Mouse (Mus musculus): ENCODE data around the gene Ipo13. TPM values are rescaled to one million over a fixed set of nuclear protein-coding genes. Genes with fewer than 3 reads are reported as not detected.
A peak's percentile ranks its signal among the peaks of the same experiment; 100 is the strongest.

Ipo13 gene
- polyA plus RNA-seq, 1 experiment from 2014 or later, result 44.2 TPM

DNA sequence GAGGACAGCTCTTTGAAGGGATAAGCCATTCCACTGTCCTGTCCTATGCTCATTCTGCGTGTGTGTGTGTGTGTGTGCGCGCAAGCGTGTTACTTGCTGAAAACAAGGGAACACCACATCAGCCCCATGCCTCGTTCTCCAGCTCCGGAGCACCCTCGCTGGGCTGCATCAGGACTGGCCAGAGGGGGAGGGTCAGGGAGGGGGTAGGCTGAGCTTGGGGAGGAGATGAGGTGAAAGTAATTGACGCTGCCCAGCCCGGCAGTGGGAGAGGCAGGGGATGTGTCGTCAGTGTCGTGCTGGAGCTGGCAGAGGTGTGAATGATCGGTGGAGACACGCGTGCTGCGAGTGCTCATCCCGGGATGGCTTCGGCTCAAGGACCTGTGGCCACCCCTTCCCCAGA, 65.7 kb downstream of the Ipo13 start:
- ATAC-seq (ENCODE audit: insufficient read depth) (no peak), DNase-seq (no peak)
- 58% methylated on average over 17 of the region's 17 CpGs for WGBS
- no peak for TF ChIP-seq CTCF (IDR thresholded peaks at IDR 0.05; ENCODE audit: low read depth)
- Histone ChIP-seq H3K4me2 (no peak overlapping the region), H3K27ac (ENCODE audit: low read depth) (no peak overlapping the region), H3K4me1 (ENCODE audit: insufficient read depth) (no peaks in the 10 kb centered on the region), H3K27me3 (ENCODE audit: insufficient read depth, low read length) (no peaks in the 10 kb centered on the region), H3K9me3 (ENCODE audit: low read depth, low read length) (no peaks in the 10 kb centered on the region), H3K9ac (no peak overlapping the region), H3K4me3 (ENCODE audit: low read depth, low read length) (no peak overlapping the region), H3K36me3 (ENCODE audit: insufficient read depth) (0 out of 2 replicates have a peak, but pooled peaks cover 2% of the 10 kb centered on the region)

DNA sequence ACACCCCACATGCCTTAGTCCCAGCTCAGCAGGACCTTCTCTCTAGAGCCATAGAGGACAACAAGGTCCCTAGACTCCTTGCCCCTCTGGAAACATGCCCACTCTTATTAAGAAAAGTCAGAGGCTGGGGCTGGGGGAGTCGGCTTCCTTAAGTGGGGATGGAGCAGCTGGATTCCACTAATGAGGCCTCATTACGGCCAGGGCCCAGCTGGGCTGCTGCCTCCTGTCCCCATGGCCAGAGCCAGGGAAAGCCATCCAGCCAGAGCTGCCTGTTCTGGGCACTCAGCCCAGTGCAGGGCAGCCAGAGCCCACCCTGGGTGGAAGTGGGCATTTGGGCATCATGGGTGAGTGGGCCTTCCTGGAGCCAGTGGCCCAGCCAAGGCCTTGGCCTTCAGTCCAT, 67.8 kb downstream of the Ipo13 start:
- ATAC-seq (ENCODE audit: insufficient read depth), result peak; percentile 38; the same call in 1 of the 2 replicates

DNA sequence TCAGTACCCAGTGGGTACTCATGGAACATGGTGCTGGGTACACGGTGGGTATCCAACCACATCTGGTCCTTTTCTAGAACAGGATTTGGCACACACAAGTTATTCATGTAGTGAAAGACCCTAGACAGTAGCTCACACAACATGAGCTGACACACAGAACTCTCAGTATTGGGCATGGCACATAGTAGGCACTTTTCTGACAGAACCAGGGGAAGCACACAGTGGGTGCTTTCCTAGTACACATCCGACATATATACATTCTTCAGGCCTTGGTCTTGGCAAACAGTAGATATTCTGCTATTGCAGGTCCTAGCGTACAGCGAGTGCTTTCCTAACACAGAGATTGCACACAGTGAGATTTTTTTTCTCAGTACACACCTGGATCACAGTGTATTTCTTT, 68.5 kb downstream of the Ipo13 start:
- DNase-seq, result no peak
- Histone ChIP-seq H3K27me3 (ENCODE audit: insufficient read depth, low read length) (no peaks in the 10 kb centered on the region), H3K9ac (no peak overlapping the region), H3K4me1 (ENCODE audit: insufficient read depth) (no peaks in the 10 kb centered on the region), H3K9me3 (ENCODE audit: low read depth, low read length) (no peaks in the 10 kb centered on the region), H3K27ac (ENCODE audit: low read depth) (no peak overlapping the region), H3K4me3 (ENCODE audit: low read depth, low read length) (no peak overlapping the region), H3K4me2 (no peak overlapping the region), H3K36me3 (ENCODE audit: insufficient read depth) (0 out of 2 replicates have a peak, but pooled peaks cover 2% of the 10 kb centered on the region)
- ATAC-seq (ENCODE audit: insufficient read depth), result no peak
- 95% methylated on average over 4 of the region's 4 CpGs for WGBS
- TF ChIP-seq CTCF (IDR thresholded peaks at IDR 0.05; ENCODE audit: low read depth), result no peak

More for the DNA sequence above, 67.8 kb downstream of the Ipo13 start:
- 35% methylated on average over 2 of the region's 2 CpGs for WGBS
- Histone ChIP-seq H3K4me1 (ENCODE audit: insufficient read depth) (no peaks in the 10 kb centered on the region), H3K27me3 (ENCODE audit: insufficient read depth, low read length) (no peaks in the 10 kb centered on the region), H3K27ac (ENCODE audit: low read depth) (no peak overlapping the region), H3K4me3 (ENCODE audit: low read depth, low read length) (no peak overlapping the region), H3K36me3 (ENCODE audit: insufficient read depth) (0 out of 2 replicates have a peak, but pooled peaks cover 2% of the 10 kb centered on the region), H3K4me2 (no peak overlapping the region), H3K9me3 (ENCODE audit: low read depth, low read length) (no peaks in the 10 kb centered on the region), H3K9ac (no peak overlapping the region)
- DNase-seq, result peak; percentile 55
- TF ChIP-seq CTCF (IDR thresholded peaks at IDR 0.05; ENCODE audit: low read depth), result no peak

DNA sequence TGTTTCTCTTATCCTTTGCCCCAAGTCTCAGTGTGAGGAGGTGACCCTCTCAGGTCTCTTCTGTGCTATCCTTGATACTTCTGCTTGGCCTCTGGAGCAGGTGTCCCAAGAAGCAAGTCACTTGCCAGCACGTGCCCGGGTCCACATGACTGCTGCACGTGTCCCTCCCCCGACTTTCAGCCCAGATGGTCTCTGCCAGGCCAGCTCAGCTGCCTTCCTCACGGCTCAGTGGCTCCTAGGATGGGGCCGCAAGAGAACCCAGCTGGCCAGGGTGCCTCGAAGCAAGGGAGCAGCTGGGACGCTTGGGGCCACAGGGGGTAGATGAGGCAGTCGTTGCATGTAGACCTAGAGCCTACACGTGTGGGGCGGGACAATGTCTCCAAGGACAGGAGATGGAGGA, 69.5 kb downstream of the Ipo13 start:
- Histone ChIP-seq H3K27me3 (ENCODE audit: insufficient read depth, low read length) (no peaks in the 10 kb centered on the region), H3K4me1 (ENCODE audit: insufficient read depth) (no peaks in the 10 kb centered on the region), H3K4me2 (no peak overlapping the region), H3K36me3 (ENCODE audit: insufficient read depth) (0 out of 2 replicates have a peak, but pooled peaks cover 2% of the 10 kb centered on the region), H3K4me3 (ENCODE audit: low read depth, low read length) (no peak overlapping the region), H3K9ac (no peak overlapping the region), H3K27ac (ENCODE audit: low read depth) (no peak overlapping the region), H3K9me3 (ENCODE audit: low read depth, low read length) (no peaks in the 10 kb centered on the region)
- DNase-seq (no peak), ATAC-seq (ENCODE audit: insufficient read depth) (no peak)
- TF ChIP-seq CTCF (IDR thresholded peaks at IDR 0.05; ENCODE audit: low read depth), result no peak
- 81% methylated on average over 11 of the region's 11 CpGs for WGBS

Other genes with a start within 250 kb of the Ipo13 start
- gene Dmap1, start 232.7 kb downstream of the Ipo13 start, polyA plus RNA-seq (2014; fragmentation: Nextera tagmentation; extraction: Ambion mirVana), result 64.5 and 65.4 TPM in 2 replicates
- not detected in 2 replicates for gene Gm12845, start 190.6 kb downstream of the Ipo13 start, polyA plus RNA-seq (2014; fragmentation: Nextera tagmentation; extraction: Ambion mirVana)
- gene Klf17, start 149.4 kb downstream of the Ipo13 start, polyA plus RNA-seq (2014; fragmentation: Nextera tagmentation; extraction: Ambion mirVana), result not detected in 2 replicates
- gene Slc6a9, start 80.5 kb downstream of the Ipo13 start, polyA plus RNA-seq (2014; fragmentation: Nextera tagmentation; extraction: Ambion mirVana), result 7.2 and 9.7 TPM in 2 replicates
- gene Ccdc24, start 42.4 kb downstream of the Ipo13 start, polyA plus RNA-seq (2014; fragmentation: Nextera tagmentation; extraction: Ambion mirVana), result 1.0 and 1.3 TPM in 2 replicates
- gene B4galt2, start 31.5 kb downstream of the Ipo13 start, polyA plus RNA-seq (2014; fragmentation: Nextera tagmentation; extraction: Ambion mirVana), result 27.6 and 31.8 TPM in 2 replicates
- gene Atp6v0b, start 27.7 kb downstream of the Ipo13 start, polyA plus RNA-seq (2014; fragmentation: Nextera tagmentation; extraction: Ambion mirVana), result 139 and 150 TPM in 2 replicates
- 21.4 and 21.7 TPM in 2 replicates for gene Dph2, start 23.0 kb downstream of the Ipo13 start, polyA plus RNA-seq (2014; fragmentation: Nextera tagmentation; extraction: Ambion mirVana)
- gene Artn, start 14.8 kb upstream of the Ipo13 start, polyA plus RNA-seq (2014; fragmentation: Nextera tagmentation; extraction: Ambion mirVana), result 2.5 and 3.3 TPM in 2 replicates
- gene St3gal3, start 219.9 kb upstream of the Ipo13 start, polyA plus RNA-seq (2014; fragmentation: Nextera tagmentation; extraction: Ambion mirVana), result 4.2 and 6.3 TPM in 2 replicates